Mouse (Mus musculus): ENCODE measurements at regions not wholly inside any gene's neighbourhood (a gene's known extent, or its start where the extent isn't known, plus 50 kb on each side); places are given as distances from the start of the nearest gene placed in this dataset.
A peak's percentile ranks its signal among the peaks of the same experiment; 100 is the strongest.

DNA sequence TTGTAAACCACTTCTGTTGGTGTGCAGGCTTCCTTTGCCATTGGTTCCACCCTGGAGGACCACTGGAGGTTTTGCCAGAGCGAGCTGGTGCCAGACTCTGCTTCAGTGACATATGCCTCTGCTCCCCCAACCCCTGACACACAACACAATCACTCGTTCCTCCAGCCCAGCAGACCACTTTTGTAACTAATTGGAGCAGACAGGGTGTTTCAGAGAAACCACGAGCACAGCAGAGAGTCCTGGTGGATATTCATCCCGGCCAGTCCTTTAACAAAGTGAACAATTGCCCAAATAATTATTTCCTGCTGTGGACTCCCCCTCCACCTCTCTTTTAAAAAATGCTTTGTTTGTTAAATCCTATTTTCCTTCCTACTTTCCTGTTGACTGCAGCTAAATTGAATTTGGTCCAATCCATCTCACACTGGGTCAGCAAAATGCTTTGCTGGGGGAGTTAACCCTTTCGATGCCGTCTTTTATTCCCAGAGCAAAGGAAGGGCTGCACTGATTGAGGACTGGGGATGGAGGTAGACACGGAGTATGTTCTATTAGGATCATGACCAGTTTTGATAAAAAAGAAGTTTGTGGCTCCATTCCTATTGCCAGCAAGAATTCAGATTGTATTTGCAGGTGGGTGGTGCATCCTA is 211.4 kb upstream of the Bmper start:
- Histone ChIP-seq H3K36me3 (ENCODE audit: control insufficient read depth, insufficient read depth, low read length) (no peaks in the 10 kb centered on the region), H3K4me2 (ENCODE audit: low read depth, low read length) (no peak overlapping the region), H3K4me3 (ENCODE audit: low read depth, low read length) (no peak overlapping the region), H3K27me3 (ENCODE audit: control insufficient read depth, insufficient read depth, low read length) (no peaks in the 10 kb centered on the region), H3K9ac (replicated peaks; ENCODE audit: low read depth, low read length) (no peak overlapping the region), H3K27ac (ENCODE audit: low read depth, low read length) (no peak overlapping the region), H3K4me1 (ENCODE audit: control insufficient read depth, insufficient read depth, low read length) (peaks cover 9% of the 10 kb centered on the region; the same call in 1 of the 2 replicates), H3K9me3 (ENCODE audit: control insufficient read depth, low read length) (no peaks in the 10 kb centered on the region)
- ATAC-seq (ENCODE audit: low read depth): no peak
- WGBS: 12% methylated on average over 7 of the region's 7 CpGs

DNA sequence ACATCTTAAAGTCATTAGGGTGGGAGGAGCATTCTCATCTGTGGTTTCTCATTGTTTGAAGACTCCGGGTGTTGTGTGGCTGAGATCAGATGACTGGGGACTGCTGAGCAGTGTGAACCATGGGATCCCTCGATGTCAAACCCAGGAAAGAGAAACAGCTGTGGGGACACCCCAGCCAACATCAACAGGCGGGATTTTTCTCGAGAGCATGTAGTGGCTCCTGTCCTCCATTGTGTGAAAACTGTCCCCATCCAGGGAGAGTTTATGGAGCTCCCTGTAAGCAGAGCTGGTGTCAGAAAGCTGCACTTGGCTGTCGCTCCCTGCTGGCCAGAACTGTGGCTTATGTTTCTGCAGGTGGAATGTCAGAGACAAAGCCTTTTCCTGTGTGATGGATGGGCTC is 210.7 kb upstream of the Bmper start:
- Histone ChIP-seq H3K9ac (replicated peaks; ENCODE audit: low read depth, low read length) (no peak overlapping the region), H3K9me3 (ENCODE audit: control insufficient read depth, low read length) (no peaks in the 10 kb centered on the region), H3K4me1 (ENCODE audit: control insufficient read depth, insufficient read depth, low read length) (peaks cover 9% of the 10 kb centered on the region; the same call in 1 of the 2 replicates), H3K4me3 (ENCODE audit: low read depth, low read length) (no peak overlapping the region), H3K27me3 (ENCODE audit: control insufficient read depth, insufficient read depth, low read length) (no peaks in the 10 kb centered on the region), H3K4me2 (ENCODE audit: low read depth, low read length) (no peak overlapping the region), H3K27ac (ENCODE audit: low read depth, low read length) (no peak overlapping the region), H3K36me3 (ENCODE audit: control insufficient read depth, insufficient read depth, low read length) (no peaks in the 10 kb centered on the region)
- no peak for ATAC-seq (ENCODE audit: low read depth)
- 15% methylated on average over 5 of the region's 5 CpGs for WGBS

DNA sequence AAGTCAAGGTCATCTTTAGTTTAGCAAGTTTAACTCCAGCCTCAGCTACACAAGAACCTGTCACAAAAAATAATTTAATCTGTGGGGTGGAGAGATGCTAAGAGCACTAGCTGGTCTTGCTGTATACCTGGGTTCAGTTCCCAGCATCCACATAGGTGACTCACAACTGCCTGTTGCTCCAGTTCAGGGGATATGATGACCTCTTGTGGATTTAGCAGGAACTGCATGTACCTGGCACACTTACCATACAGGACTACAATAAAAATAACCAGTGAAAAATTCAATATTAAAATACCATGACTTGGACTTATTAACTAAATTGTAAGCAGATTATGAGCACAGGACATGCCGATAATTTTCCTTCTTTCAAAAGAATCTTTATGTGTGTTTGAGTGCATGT is 206.1 kb upstream of the Bmper start:
- H3K27ac ChIP-seq (ENCODE audit: low read depth, low read length): no peak overlapping the region
- no peaks in the 10 kb centered on the region for H3K9me3 ChIP-seq (ENCODE audit: control insufficient read depth, low read length)
- H3K27me3 ChIP-seq (ENCODE audit: control insufficient read depth, insufficient read depth, low read length): no peaks in the 10 kb centered on the region
- no peak overlapping the region for H3K9ac ChIP-seq (replicated peaks; ENCODE audit: low read depth, low read length)
- H3K36me3 ChIP-seq (ENCODE audit: control insufficient read depth, insufficient read depth, low read length): no peaks in the 10 kb centered on the region
- no peak overlapping the region for H3K4me3 ChIP-seq (ENCODE audit: low read depth, low read length)
- H3K4me2 ChIP-seq (ENCODE audit: low read depth, low read length): no peak overlapping the region
- no peak for ATAC-seq (ENCODE audit: low read depth)
- 100% methylated on average over 1 of the region's 1 CpGs for WGBS
- no peaks in the 10 kb centered on the region for H3K4me1 ChIP-seq (ENCODE audit: control insufficient read depth, insufficient read depth, low read length)

DNA sequence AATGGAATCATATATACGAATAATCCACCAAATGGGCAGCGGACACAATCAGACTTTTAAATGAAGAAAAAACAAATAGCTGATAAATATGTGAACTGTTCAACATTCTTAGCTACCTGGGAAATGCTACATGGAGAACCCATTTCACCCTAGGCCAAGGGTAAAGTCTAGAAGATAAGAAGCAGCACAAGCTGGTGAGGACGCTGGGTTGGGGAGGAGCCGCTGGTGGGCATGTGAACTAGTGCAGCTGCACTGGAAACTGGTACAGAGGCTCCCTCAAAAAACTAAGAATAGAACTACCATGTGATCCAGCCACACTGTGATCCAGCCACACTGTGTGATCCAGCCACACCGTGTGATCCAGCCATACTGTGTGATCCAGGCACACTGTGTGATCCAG is 198.8 kb upstream of the Bmper start:
- Histone ChIP-seq H3K9ac (replicated peaks; ENCODE audit: low read depth, low read length) (no peak overlapping the region), H3K4me2 (ENCODE audit: low read depth, low read length) (no peak overlapping the region), H3K36me3 (ENCODE audit: control insufficient read depth, insufficient read depth, low read length) (no peaks in the 10 kb centered on the region), H3K27me3 (ENCODE audit: control insufficient read depth, insufficient read depth, low read length) (peaks cover 1% of the 10 kb centered on the region; the same call in 1 of the 2 replicates), H3K9me3 (ENCODE audit: control insufficient read depth, low read length) (no peaks in the 10 kb centered on the region), H3K4me3 (ENCODE audit: low read depth, low read length) (no peak overlapping the region), H3K4me1 (ENCODE audit: control insufficient read depth, insufficient read depth, low read length) (peaks cover 4% of the 10 kb centered on the region; the same call in 1 of the 2 replicates), H3K27ac (ENCODE audit: low read depth, low read length) (no peak overlapping the region)
- WGBS: 94% methylated on average over 5 of the region's 5 CpGs
- no peak for ATAC-seq (ENCODE audit: low read depth)

DNA sequence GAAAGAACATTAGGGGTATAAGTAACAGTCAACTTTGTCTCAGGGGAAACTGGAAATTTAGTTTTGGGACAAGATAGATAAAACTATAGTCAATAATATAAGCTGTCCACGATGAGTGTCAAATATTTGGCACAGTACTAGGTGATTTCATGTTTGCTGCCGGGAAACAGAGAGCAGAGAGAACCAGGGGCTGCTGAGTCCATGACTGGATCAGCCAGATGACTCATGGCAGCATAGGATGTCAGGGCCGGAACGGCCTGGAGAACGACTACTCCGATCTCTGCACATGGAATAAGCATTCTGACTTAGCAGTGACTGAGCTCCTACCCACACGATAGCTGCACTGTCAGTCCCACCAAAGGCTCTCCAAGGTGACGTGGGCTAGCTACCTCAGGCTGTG is 197.6 kb upstream of the Bmper start:
- no peaks in the 10 kb centered on the region for H3K36me3 ChIP-seq (ENCODE audit: control insufficient read depth, insufficient read depth, low read length)
- no peak for ATAC-seq (ENCODE audit: low read depth)
- no peak overlapping the region for H3K4me2 ChIP-seq (ENCODE audit: low read depth, low read length)
- H3K4me3 ChIP-seq (ENCODE audit: low read depth, low read length): no peak overlapping the region
- no peak overlapping the region for H3K9ac ChIP-seq (replicated peaks; ENCODE audit: low read depth, low read length)
- 95% methylated on average over 8 of the region's 8 CpGs for WGBS
- no peak overlapping the region for H3K27ac ChIP-seq (ENCODE audit: low read depth, low read length)
- H3K9me3 ChIP-seq (ENCODE audit: control insufficient read depth, low read length): no peaks in the 10 kb centered on the region
- H3K27me3 ChIP-seq (ENCODE audit: control insufficient read depth, insufficient read depth, low read length): peaks cover 3% of the 10 kb centered on the region; the same call in 1 of the 2 replicates
- H3K4me1 ChIP-seq (ENCODE audit: control insufficient read depth, insufficient read depth, low read length): peaks cover 4% of the 10 kb centered on the region; the same call in 1 of the 2 replicates

DNA sequence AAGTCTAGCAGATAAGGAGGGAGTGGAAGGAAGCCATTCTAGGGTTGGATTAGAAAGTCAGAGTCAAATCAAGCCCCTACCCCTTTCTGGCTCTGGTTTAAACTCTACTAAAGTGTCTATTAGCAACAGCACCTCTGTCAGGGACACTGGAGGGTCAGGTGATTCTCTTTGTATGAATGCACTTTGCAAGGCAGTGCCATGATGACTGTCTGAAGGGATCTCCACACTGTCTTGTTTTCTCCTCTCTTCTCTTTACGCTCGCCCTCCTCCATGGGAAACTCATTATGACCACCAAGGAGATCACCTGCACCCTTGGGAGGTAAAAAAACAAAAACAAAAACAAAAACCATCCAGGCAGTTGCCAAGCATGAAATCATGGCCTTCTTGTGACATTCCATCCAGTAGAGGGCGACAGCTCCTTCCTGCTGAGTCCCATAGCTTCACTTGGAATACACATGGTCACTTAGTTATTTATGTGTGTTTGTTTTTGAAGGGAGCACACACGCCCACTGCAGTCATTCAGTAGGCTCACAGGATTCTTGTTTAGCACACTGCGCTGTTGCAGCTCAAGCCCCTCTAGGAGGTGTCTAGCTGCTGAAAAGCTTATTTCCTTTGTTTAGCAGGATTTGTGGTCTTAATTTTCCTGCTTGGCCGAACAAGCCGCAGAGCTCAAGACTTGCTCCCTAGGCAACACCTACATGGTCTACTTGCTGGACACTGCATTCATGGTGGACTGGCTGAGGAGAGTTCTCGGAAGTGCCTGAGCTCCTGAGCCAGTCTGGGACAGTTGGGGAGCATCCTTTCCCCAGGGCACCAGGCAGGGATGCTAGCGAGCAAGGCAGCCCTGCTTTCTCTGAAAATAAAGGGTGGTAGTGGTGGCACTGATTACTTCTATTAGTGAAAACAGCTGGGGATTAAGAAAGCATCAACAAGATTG is 195.2 kb upstream of the Bmper start:
- peak; percentile 88 for ATAC-seq (ENCODE audit: low read depth)
- 26% methylated on average over 9 of the region's 9 CpGs for WGBS

DNA sequence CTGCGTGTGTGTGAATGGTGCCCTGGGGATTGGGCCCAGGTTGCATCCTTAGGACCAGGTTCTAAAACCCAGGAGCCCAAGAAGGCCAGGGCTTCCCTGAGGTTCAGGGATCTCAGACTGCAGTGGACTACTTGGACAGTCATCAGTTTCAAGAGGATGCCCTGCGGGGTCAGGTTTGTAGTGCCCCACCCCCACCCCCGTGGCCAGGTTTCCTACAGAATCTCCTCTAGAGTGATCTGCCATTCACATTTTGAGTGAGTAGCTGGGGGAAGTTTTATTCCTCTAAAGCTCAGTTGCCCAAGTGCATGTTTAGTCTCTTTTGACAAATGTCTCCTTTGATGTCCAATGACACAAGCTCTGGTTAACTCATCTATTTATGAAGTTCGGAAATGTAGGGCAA is 193.5 kb upstream of the Bmper start:
- no peaks in the 10 kb centered on the region for H3K9me3 ChIP-seq (ENCODE audit: control insufficient read depth, low read length)
- H3K36me3 ChIP-seq (ENCODE audit: control insufficient read depth, insufficient read depth, low read length): no peaks in the 10 kb centered on the region
- H3K27me3 ChIP-seq (ENCODE audit: control insufficient read depth, insufficient read depth, low read length): peaks cover 3% of the 10 kb centered on the region; the same call in 1 of the 2 replicates
- no peak overlapping the region for H3K4me3 ChIP-seq (ENCODE audit: low read depth, low read length)
- no peak overlapping the region for H3K4me2 ChIP-seq (ENCODE audit: low read depth, low read length)
- H3K9ac ChIP-seq (replicated peaks; ENCODE audit: low read depth, low read length): no peak overlapping the region
- ATAC-seq (ENCODE audit: low read depth): no peak
- H3K27ac ChIP-seq (ENCODE audit: low read depth, low read length): no peak overlapping the region
- 82% methylated on average over 4 of the region's 4 CpGs for WGBS
- H3K4me1 ChIP-seq (ENCODE audit: control insufficient read depth, insufficient read depth, low read length): peaks cover 4% of the 10 kb centered on the region; the same call in 1 of the 2 replicates

More for the DNA sequence above, 195.2 kb upstream of the Bmper start:
- Histone ChIP-seq H3K4me1 (ENCODE audit: control insufficient read depth, insufficient read depth, low read length) (peaks cover 4% of the 10 kb centered on the region; the same call in 1 of the 2 replicates), H3K36me3 (ENCODE audit: control insufficient read depth, insufficient read depth, low read length) (no peaks in the 10 kb centered on the region), H3K9ac (replicated peaks; ENCODE audit: low read depth, low read length) (no peak overlapping the region), H3K4me2 (ENCODE audit: low read depth, low read length) (peak overlapping the region; percentile 6; the same call in 1 of the 2 replicates), H3K27me3 (ENCODE audit: control insufficient read depth, insufficient read depth, low read length) (peaks cover 3% of the 10 kb centered on the region; the same call in 1 of the 2 replicates), H3K4me3 (ENCODE audit: low read depth, low read length) (no peak overlapping the region), H3K9me3 (ENCODE audit: control insufficient read depth, low read length) (no peaks in the 10 kb centered on the region), H3K27ac (ENCODE audit: low read depth, low read length) (no peak overlapping the region)

DNA sequence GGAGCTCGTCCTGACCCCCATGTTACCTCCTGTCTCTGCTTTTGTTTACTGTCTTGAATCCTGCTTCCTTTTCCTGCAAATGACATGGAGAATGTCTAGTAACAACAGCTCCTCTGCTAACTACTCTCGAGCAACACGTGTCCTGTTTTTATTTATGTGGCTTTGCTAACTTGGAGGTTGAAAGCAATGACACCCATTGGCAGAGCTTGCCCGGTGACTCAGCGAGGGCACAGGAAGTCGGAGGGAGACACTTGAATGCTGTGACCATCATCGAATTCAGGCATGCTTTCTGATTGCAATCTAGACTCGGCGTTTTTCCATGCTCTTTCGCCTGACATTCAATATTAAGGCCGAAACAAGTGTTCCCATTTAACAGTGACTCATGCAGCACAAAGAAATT is 192.7 kb upstream of the Bmper start:
- WGBS: 72% methylated on average over 11 of the region's 11 CpGs
- Histone ChIP-seq H3K4me3 (ENCODE audit: low read depth, low read length) (no peak overlapping the region), H3K4me2 (ENCODE audit: low read depth, low read length) (no peak overlapping the region), H3K4me1 (ENCODE audit: control insufficient read depth, insufficient read depth, low read length) (peaks cover 4% of the 10 kb centered on the region; the same call in 1 of the 2 replicates), H3K27ac (ENCODE audit: low read depth, low read length) (no peak overlapping the region), H3K9ac (replicated peaks; ENCODE audit: low read depth, low read length) (no peak overlapping the region), H3K9me3 (ENCODE audit: control insufficient read depth, low read length) (no peaks in the 10 kb centered on the region), H3K27me3 (ENCODE audit: control insufficient read depth, insufficient read depth, low read length) (peaks cover 3% of the 10 kb centered on the region; the same call in 1 of the 2 replicates), H3K36me3 (ENCODE audit: control insufficient read depth, insufficient read depth, low read length) (no peaks in the 10 kb centered on the region)
- ATAC-seq (ENCODE audit: low read depth): no peak

DNA sequence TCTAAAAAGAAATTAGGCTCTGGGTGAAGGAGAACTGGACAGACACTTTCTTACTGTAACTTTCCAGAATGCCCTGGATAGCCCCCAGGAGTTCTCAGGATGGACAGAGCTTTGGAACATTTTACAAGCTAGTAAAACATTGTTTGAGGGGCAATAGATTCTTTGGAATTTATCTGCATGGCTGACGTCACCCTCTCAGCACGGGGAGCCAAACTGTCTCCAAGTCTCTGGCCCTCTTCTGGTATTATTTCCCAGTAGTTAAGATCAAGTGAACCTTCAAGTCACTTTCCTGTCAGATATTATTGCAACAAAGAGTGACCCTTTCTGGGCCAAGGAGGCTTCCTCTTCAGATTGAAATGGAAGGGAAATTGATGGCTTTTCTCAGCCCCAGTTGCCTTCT is 192.3 kb upstream of the Bmper start:
- Histone ChIP-seq H3K4me2 (ENCODE audit: low read depth, low read length) (no peak overlapping the region), H3K9ac (replicated peaks; ENCODE audit: low read depth, low read length) (no peak overlapping the region), H3K27ac (ENCODE audit: low read depth, low read length) (no peak overlapping the region), H3K4me3 (ENCODE audit: low read depth, low read length) (no peak overlapping the region), H3K9me3 (ENCODE audit: control insufficient read depth, low read length) (no peaks in the 10 kb centered on the region), H3K36me3 (ENCODE audit: control insufficient read depth, insufficient read depth, low read length) (no peaks in the 10 kb centered on the region), H3K27me3 (ENCODE audit: control insufficient read depth, insufficient read depth, low read length) (peaks cover 3% of the 10 kb centered on the region; the same call in 1 of the 2 replicates), H3K4me1 (ENCODE audit: control insufficient read depth, insufficient read depth, low read length) (peaks cover 4% of the 10 kb centered on the region; the same call in 1 of the 2 replicates)
- ATAC-seq (ENCODE audit: low read depth): no peak
- WGBS: 25% methylated on average over 2 of the region's 2 CpGs
